Mouse (Mus musculus): ENCODE data around the gene Gfod1. TPM values are rescaled to one million over a fixed set of nuclear protein-coding genes. Genes with fewer than 3 reads are reported as not detected.

Gfod1 gene
- total and polyA plus RNA-seq, 3 experiments, result 0.30 to 0.70 (median 0.36) TPM

DNA sequence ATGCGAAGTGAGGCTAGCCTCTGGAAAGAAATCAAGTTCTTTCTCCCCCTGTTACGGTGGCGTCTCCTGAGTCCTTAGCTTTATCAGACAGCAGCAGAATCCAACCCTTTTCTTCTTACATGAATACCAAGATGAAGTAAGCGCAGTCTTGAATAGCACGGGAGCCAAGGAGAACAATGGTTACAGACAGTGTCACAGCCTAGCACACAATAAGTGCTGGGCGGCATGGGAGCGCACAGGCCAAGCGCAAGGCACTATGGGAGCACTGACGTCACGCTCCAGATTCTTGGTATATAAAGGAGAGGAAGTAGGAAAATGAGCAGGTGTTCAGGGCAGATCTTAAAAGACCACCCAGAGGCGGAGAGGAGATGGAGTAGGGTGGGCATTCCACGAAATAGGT is 52.6 kb downstream of the Gfod1 start:
- H3K9ac ChIP-seq (ENCODE audit: insufficient read depth, low read depth), result no peak overlapping the region
- H3K27ac ChIP-seq (ENCODE audit: insufficient read depth, low read depth), result no peak overlapping the region
- no peaks in the 10 kb centered on the region for H3K9me3 ChIP-seq (replicated peaks; ENCODE audit: low read length)
- no peak for TF ChIP-seq TCF12 (IDR thresholded peaks at IDR 0.05; ENCODE audit: low read depth, low read length)
- no peak for TF ChIP-seq E2F4 (IDR thresholded peaks at IDR 0.05; ENCODE audit: insufficient replicate concordance, low read depth, low read length)
- TF ChIP-seq RCOR1 (conservative IDR thresholded peaks at IDR 0.05; ENCODE audit: low read depth, low read length), result no peak
- TF ChIP-seq SIN3A (IDR thresholded peaks at IDR 0.05; ENCODE audit: low read length), result no peak
- TF ChIP-seq ZKSCAN1 (IDR thresholded peaks at IDR 0.05; ENCODE audit: borderline replicate concordance, low read depth, low read length), result no peak
- no peak for TF ChIP-seq MAZ (IDR thresholded peaks at IDR 0.05; ENCODE audit: low read depth, low read length)
- no peak for TF ChIP-seq RAD21 (IDR thresholded peaks at IDR 0.05; ENCODE audit: low read depth, low read length)
- no peak for TF ChIP-seq CTCF (conservative IDR thresholded peaks at IDR 0.05 in 1 of 2, IDR thresholded peaks at IDR 0.05 in 1 of 2; ENCODE audit: low read depth in 2 of 2, low read length in 2 of 2)
- no peak for TF ChIP-seq ELF1 (IDR thresholded peaks at IDR 0.05; ENCODE audit: low read depth, low read length)
- no peak for TF ChIP-seq PAX5 (IDR thresholded peaks at IDR 0.05; ENCODE audit: low read length)
- TF ChIP-seq ETS1 (conservative IDR thresholded peaks at IDR 0.05; ENCODE audit: low read depth, low read length), result no peak
- TF ChIP-seq UBTF (IDR thresholded peaks at IDR 0.05; ENCODE audit: low read depth, low read length), result no peak
- no peak for TF ChIP-seq JUN (IDR thresholded peaks at IDR 0.05; ENCODE audit: insufficient read depth, low read depth, low read length)
- TF ChIP-seq CHD2 (IDR thresholded peaks at IDR 0.05; ENCODE audit: low read length), result no peak
- TF ChIP-seq NRF1 (IDR thresholded peaks at IDR 0.05; ENCODE audit: low read depth, low read length), result no peak
- dilution Hi-C loops (cut with MboI; ENCODE audit: extremely low pct_ligation_motif_present, extremely low pct_unique_long_range_greater_than_20kb, low sequenced_read_pairs) (no loop called here), in situ Hi-C loops (cut with MboI; ENCODE audit: low pct_ligation_motif_present, low pct_unique_long_range_greater_than_20kb, low sequenced_read_pairs) (no loop called here)
- no peak for DNase-seq (ENCODE audit: extremely low read depth)
- H3K36me3 ChIP-seq (replicated peaks in 1 of 2; ENCODE audit: control insufficient read depth in 1 of 2, insufficient read depth in 1 of 2, low read length in 1 of 2), result no peaks in the 10 kb centered on the region
- no peak overlapping the region for H3K4me2 ChIP-seq (ENCODE audit: insufficient read depth, low read depth, poor library complexity, severe bottlenecking)
- peaks cover 7 to 46% of the 10 kb centered on the region in 2 experiments for H3K4me1 ChIP-seq (ENCODE audit: control insufficient read depth in 1 of 2, insufficient read depth in 2 of 2)
- no peaks in the 10 kb centered on the region for H3K79me2 ChIP-seq (replicated peaks; ENCODE audit: control insufficient read depth, extremely low read depth, insufficient read depth, poor library complexity, severe bottlenecking)
- H3K4me3 ChIP-seq (replicated peaks in 1 of 3; ENCODE audit: low read depth in 2 of 3, low read length in 2 of 3, poor library complexity in 1 of 3), result no peak overlapping the region
- H3K27me3 ChIP-seq (replicated peaks), result no peaks in the 10 kb centered on the region

GRCm38 (mm10) chr13:43250653-43251052 is 53.3 kb downstream of the Gfod1 start:
- in situ Hi-C loops (cut with MboI; ENCODE audit: low pct_ligation_motif_present, low pct_unique_long_range_greater_than_20kb, low sequenced_read_pairs) (no loop called here), dilution Hi-C loops (cut with MboI; ENCODE audit: extremely low pct_ligation_motif_present, extremely low pct_unique_long_range_greater_than_20kb, low sequenced_read_pairs) (no loop called here)
- Histone ChIP-seq H3K4me1 (ENCODE audit: control insufficient read depth in 1 of 2, insufficient read depth in 2 of 2) (peaks cover 7 to 46% of the 10 kb centered on the region in 2 experiments), H3K9me3 (replicated peaks; ENCODE audit: low read length) (no peaks in the 10 kb centered on the region), H3K36me3 (replicated peaks in 1 of 2; ENCODE audit: control insufficient read depth in 1 of 2, insufficient read depth in 1 of 2, low read length in 1 of 2) (no peaks in the 10 kb centered on the region), H3K9ac (ENCODE audit: insufficient read depth, low read depth) (no peak overlapping the region), H3K27ac (ENCODE audit: insufficient read depth, low read depth) (no peak overlapping the region), H3K4me2 (ENCODE audit: insufficient read depth, low read depth, poor library complexity, severe bottlenecking) (peak overlapping the region; percentile 60; the same call in 1 of the 2 replicates), H3K27me3 (replicated peaks) (no peaks in the 10 kb centered on the region), H3K4me3 (replicated peaks in 1 of 3; ENCODE audit: low read depth in 2 of 3, low read length in 2 of 3, poor library complexity in 1 of 3) (peak overlapping the region in 1 of 3 experiments; percentile 8), H3K79me2 (replicated peaks; ENCODE audit: control insufficient read depth, extremely low read depth, insufficient read depth, poor library complexity, severe bottlenecking) (no peaks in the 10 kb centered on the region)
- DNase-seq (ENCODE audit: extremely low read depth), result peak; percentile 69
- TF ChIP-seq SIN3A (IDR thresholded peaks at IDR 0.05; ENCODE audit: low read length), result no peak
- TF ChIP-seq RAD21 (IDR thresholded peaks at IDR 0.05; ENCODE audit: low read depth, low read length), result no peak
- no peak for TF ChIP-seq TBP (conservative IDR thresholded peaks at IDR 0.05; ENCODE audit: low read depth, low read length)
- TF ChIP-seq SMC3 (IDR thresholded peaks at IDR 0.05; ENCODE audit: low read depth, low read length), result no peak
